Mouse (Mus musculus) MEL (cell line): ENCODE measurements around the gene Btbd11. TPM values are rescaled to one million over a fixed set of nuclear protein-coding genes. Genes with fewer than 3 reads are reported as not detected.

Source experiments
- DNase-seq: peaks from one replicate; pipeline ENCODE4 v3.0.0; 2011; ENCODE audit warnings: low read depth, low spot score
- H3K27ac ChIP-seq: 2 replicates; pipeline ENCODE4 v1.5.1; 2012; ENCODE audit warnings: low read depth, mild to moderate bottlenecking, control low read depth, low read length, moderate library complexity; ENCODE audit not compliant: control insufficient read depth
- H3K27me3 ChIP-seq, 2 experiments: fragments of 150-350 bp in 1 of 2; sonication (generic) in 1 of 2; 2 replicates each; pipeline ENCODE4 v1.6.1; 2012; ENCODE audit warnings: low read length in 2 of 2, mild to moderate bottlenecking in 2 of 2, improper control_type of control experiment in 1 of 2, moderate library complexity in 1 of 2; ENCODE audit not compliant: insufficient read depth in 2 of 2, control insufficient read depth in 1 of 2
- H3K36me3 ChIP-seq, 2 experiments: 2 replicates each; pipeline ENCODE4 v1.6.1; 2012 to 2014; ENCODE audit warnings: low read length in 2 of 2, improper control_type of control experiment in 1 of 2, inconsistent platforms in 1 of 2, mild to moderate bottlenecking in 1 of 2; ENCODE audit not compliant: insufficient read depth in 2 of 2, control insufficient read depth in 1 of 2
- H3K4me1 ChIP-seq, 2 experiments: fragments of 150-350 bp in 1 of 2; sonication (generic) in 1 of 2; 2 replicates each; pipeline ENCODE4 v1.6.1; 2012; ENCODE audit warnings: low read length in 2 of 2, improper control_type of control experiment in 1 of 2, mild to moderate bottlenecking in 1 of 2; ENCODE audit not compliant: insufficient read depth in 2 of 2, control insufficient read depth in 1 of 2
- H3K4me3 ChIP-seq, 2 experiments: fragments of 150-350 bp in 1 of 2; sonication (generic) in 1 of 2; 2 replicates each; pipeline ENCODE4 v1.5.1; 2012; ENCODE audit warnings: low read depth in 2 of 2, low read length in 2 of 2, mild to moderate bottlenecking in 2 of 2, moderate library complexity in 2 of 2, control low read depth in 1 of 2, improper control_type of control experiment in 1 of 2; ENCODE audit not compliant: control insufficient read depth in 1 of 2, insufficient read depth in 1 of 2
- H3K79me2 ChIP-seq: 2 replicates; pipeline ENCODE4 v1.6.1; 2012; ENCODE audit warnings: mild to moderate bottlenecking, low read length, moderate library complexity; ENCODE audit not compliant: control insufficient read depth, poor library complexity, insufficient read depth
- H3K9ac ChIP-seq: 2 replicates; pipeline ENCODE4 v1.6.1; 2012; ENCODE audit warnings: low read depth, mild to moderate bottlenecking, control low read depth, low read length, moderate library complexity; ENCODE audit not compliant: control insufficient read depth, poor library complexity, severe bottlenecking
- H3K9me3 ChIP-seq: fragments of 150-350 bp; sonication (generic); replicated peaks from 2 replicates; pipeline ENCODE4 v1.6.1; 2012; ENCODE audit warnings: mild to moderate bottlenecking, low read length, improper control_type of control experiment, moderate library complexity; ENCODE audit not compliant: insufficient read depth
- CHD1 ChIP-seq: IDR thresholded peaks from 2 replicates; pipeline ENCODE4 v1.6.1; 2012; ENCODE audit warnings: low read depth, mild to moderate bottlenecking, inconsistent platforms, low read length, improper control_type of control experiment
- E2F4 ChIP-seq: IDR thresholded peaks from 2 replicates; pipeline ENCODE4 v1.6.1; 2011; ENCODE audit warnings: low read depth, low read length, improper control_type of control experiment, borderline replicate concordance
- ELF1 ChIP-seq: IDR thresholded peaks from 2 replicates; pipeline ENCODE4 v1.6.1; 2014; ENCODE audit warnings: low read depth, mild to moderate bottlenecking, inconsistent platforms, low read length, improper control_type of control experiment, moderate library complexity
- EP300 ChIP-seq, 2 experiments: IDR thresholded peaks; 2 replicates each; pipeline ENCODE4 v1.6.1; 2011; ENCODE audit warnings: improper control_type of control experiment in 2 of 2, low read length in 2 of 2, low read depth in 1 of 2, mild to moderate bottlenecking in 1 of 2
- GABPA ChIP-seq: IDR thresholded peaks from 2 replicates; pipeline ENCODE4 v1.6.1; 2012; ENCODE audit warnings: low read depth, mild to moderate bottlenecking, inconsistent platforms, low read length, improper control_type of control experiment, moderate library complexity
- GATA1 ChIP-seq: IDR thresholded peaks from 2 replicates; pipeline ENCODE4 v1.6.1; 2011; ENCODE audit warnings: low read depth, low read length, improper control_type of control experiment
- HCFC1 ChIP-seq: IDR thresholded peaks from 2 replicates; pipeline ENCODE4 v1.6.1; 2012; ENCODE audit warnings: low read depth, mild to moderate bottlenecking, inconsistent platforms, low read length, improper control_type of control experiment, moderate library complexity
- JUND ChIP-seq: IDR thresholded peaks from 2 replicates; pipeline ENCODE4 v1.6.1; 2011; ENCODE audit warnings: low read depth, mild to moderate bottlenecking, improper control_type of control experiment, low read length
- MAZ ChIP-seq: IDR thresholded peaks from 2 replicates; pipeline ENCODE4 v1.6.1; 2012; ENCODE audit warnings: low read depth, mild to moderate bottlenecking, inconsistent platforms, low read length, improper control_type of control experiment
- MEF2A ChIP-seq: IDR thresholded peaks from 2 replicates; pipeline ENCODE4 v1.6.1; 2014; ENCODE audit warnings: low read depth, mild to moderate bottlenecking, inconsistent platforms, low read length, improper control_type of control experiment; ENCODE audit not compliant: poor library complexity, insufficient replicate concordance, severe bottlenecking; ENCODE audit errors: extremely low read depth
- MXI1 ChIP-seq: IDR thresholded peaks from 2 replicates; pipeline ENCODE4 v1.6.1; 2011; ENCODE audit warnings: mild to moderate bottlenecking, low read depth, low read length, improper control_type of control experiment
- MYB ChIP-seq: IDR thresholded peaks from 2 replicates; pipeline ENCODE4 v1.6.1; 2011; ENCODE audit warnings: mild to moderate bottlenecking, low read depth, low read length, improper control_type of control experiment
- NRF1 ChIP-seq: IDR thresholded peaks from 2 replicates; pipeline ENCODE4 v1.6.1; 2014; ENCODE audit warnings: low read depth, mild to moderate bottlenecking, inconsistent platforms, low read length, improper control_type of control experiment, moderate library complexity; ENCODE audit not compliant: poor library complexity, insufficient read depth, severe bottlenecking
- POLR2A ChIP-seq, 2 experiments: IDR thresholded peaks; 2 replicates each; pipeline ENCODE4 v1.6.1; 2011 to 2012; ENCODE audit warnings: low read length in 2 of 2, mild to moderate bottlenecking in 2 of 2, control low read depth in 1 of 2, improper control_type of control experiment in 1 of 2, low read depth in 1 of 2, moderate library complexity in 1 of 2; ENCODE audit not compliant: control insufficient read depth in 1 of 2, insufficient read depth in 1 of 2, poor library complexity in 1 of 2
- POLR2AphosphoS2 ChIP-seq: IDR thresholded peaks from 2 replicates; pipeline ENCODE4 v1.6.1; 2011; ENCODE audit warnings: low read length, improper control_type of control experiment
- POLR2AphosphoS5 ChIP-seq: IDR thresholded peaks from 2 replicates; pipeline ENCODE4 v1.6.1; 2012; ENCODE audit warnings: low read depth, borderline replicate concordance, mild to moderate bottlenecking, inconsistent platforms, low read length, moderate library complexity, mixed read lengths
- RCOR1 ChIP-seq: IDR thresholded peaks from 2 replicates; pipeline ENCODE4 v1.6.1; 2012; ENCODE audit warnings: low read depth, mild to moderate bottlenecking, inconsistent platforms, low read length, improper control_type of control experiment
- SIN3A ChIP-seq: IDR thresholded peaks from 2 replicates; pipeline ENCODE4 v1.6.1; 2012; ENCODE audit warnings: low read length, improper control_type of control experiment, inconsistent platforms
- SMC3 ChIP-seq: IDR thresholded peaks from 2 replicates; pipeline ENCODE4 v1.6.1; 2011; ENCODE audit warnings: low read depth, low read length, improper control_type of control experiment
- TAL1 ChIP-seq: IDR thresholded peaks from 2 replicates; pipeline ENCODE4 v1.6.1; 2012; ENCODE audit warnings: mild to moderate bottlenecking, inconsistent platforms, low read length, moderate library complexity, mixed read lengths
- TBP ChIP-seq: IDR thresholded peaks from 2 replicates; pipeline ENCODE4 v1.8.0; 2011; ENCODE audit warnings: low read depth, low read length, improper control_type of control experiment
- TCF12 ChIP-seq: IDR thresholded peaks from 2 replicates; pipeline ENCODE4 v1.6.1; 2014; ENCODE audit warnings: low read depth, mild to moderate bottlenecking, inconsistent platforms, low read length, improper control_type of control experiment, moderate library complexity
- UBTF ChIP-seq: IDR thresholded peaks from 2 replicates; pipeline ENCODE4 v1.6.1; 2012; ENCODE audit warnings: low read depth, mild to moderate bottlenecking, inconsistent platforms, low read length, improper control_type of control experiment, moderate library complexity, borderline replicate concordance; ENCODE audit not compliant: insufficient read depth
- USF1 ChIP-seq: IDR thresholded peaks from 2 replicates; pipeline ENCODE4 v1.6.1; 2014; ENCODE audit warnings: low read depth, mild to moderate bottlenecking, inconsistent platforms, low read length, improper control_type of control experiment, moderate library complexity
- ZC3H11A ChIP-seq: IDR thresholded peaks from 2 replicates; pipeline ENCODE4 v1.6.1; 2012; ENCODE audit warnings: low read depth, mild to moderate bottlenecking, inconsistent platforms, low read length, improper control_type of control experiment
- ZKSCAN1 ChIP-seq: IDR thresholded peaks from 2 replicates; pipeline ENCODE4 v1.6.1; 2012; ENCODE audit warnings: low read depth, mild to moderate bottlenecking, inconsistent platforms, low read length, improper control_type of control experiment, moderate library complexity
- ZMIZ1 ChIP-seq: IDR thresholded peaks from 2 replicates; pipeline ENCODE4 v1.6.1; 2012; ENCODE audit warnings: low read depth, mild to moderate bottlenecking, inconsistent platforms, low read length, improper control_type of control experiment, moderate library complexity
- ZNF384 ChIP-seq: IDR thresholded peaks from 2 replicates; pipeline ENCODE4 v1.6.1; 2012; ENCODE audit warnings: low read depth, mild to moderate bottlenecking, inconsistent platforms, low read length, improper control_type of control experiment
- polyA plus RNA-seq, 2 experiments: library from polyadenylated mRNA; stranded (reverse) in 1 of 2; unstranded in 1 of 2; fragments of >175 nt in 1 of 2; fragments of >200 nt in 1 of 2; gene quantifications; 2 replicates each; pipeline versions ENCODE4 v1.2.1 to v1.2.4; 2012; ENCODE audit warnings: low replicate concordance in 2 of 2, low read depth in 1 of 2; ENCODE audit not compliant: insufficient read length in 2 of 2, insufficient read depth in 1 of 2, missing spikeins in 1 of 2
- total RNA-seq: library from RNA; depleted of rRNA; stranded (reverse); fragments of 300-350 nt; gene quantifications from 2 replicates; pipeline ENCODE4 v1.2.3, GENCODE M21; 2012

Btbd11 gene
- total and polyA plus RNA-seq, 3 experiments: not detected

GRCm38 (mm10) chr10:85621067-85621466 is 234.5 kb downstream of the Btbd11 start:
- no peaks in the 10 kb centered on the region for H3K9me3 ChIP-seq
- no peaks in the 10 kb centered on the region for H3K36me3 ChIP-seq
- no peak overlapping the region for H3K9ac ChIP-seq
- H3K4me1 ChIP-seq: no peaks in the 10 kb centered on the region
- no peaks in the 10 kb centered on the region for H3K79me2 ChIP-seq
- no peak for DNase-seq
- no peak overlapping the region for H3K27ac ChIP-seq
- no peak overlapping the region for H3K4me3 ChIP-seq
- TF ChIP-seq MEF2A: no peak
- TF ChIP-seq ZMIZ1: no peak
- TF ChIP-seq CHD1: no peak
- no peak for TF ChIP-seq EP300 (IDR thresholded peaks at IDR 0.05; ENCODE audit: low read depth in 1 of 2, low read length in 2 of 2)
- TF ChIP-seq TAL1: no peak
- no peak for TF ChIP-seq MYB
- no peak for TF ChIP-seq SMC3
- no peak for TF ChIP-seq ELF1
- TF ChIP-seq ZNF384: no peak
- TF ChIP-seq GABPA: no peak
- no peak for TF ChIP-seq RCOR1
- TF ChIP-seq TCF12: no peak
- no peak for TF ChIP-seq POLR2A (IDR thresholded peaks at IDR 0.05; ENCODE audit: control insufficient read depth in 1 of 2, insufficient read depth in 1 of 2, low read depth in 1 of 2, low read length in 2 of 2, poor library complexity in 1 of 2)
- no peak for TF ChIP-seq POLR2AphosphoS2
- TF ChIP-seq NRF1: no peak
- TF ChIP-seq POLR2AphosphoS5: no peak
- H3K27me3 ChIP-seq: no peaks in the 10 kb centered on the region

GRCm38 (mm10) chr10:85624504-85625169 is 238.0 kb downstream of the Btbd11 start:
- TF ChIP-seq ZKSCAN1 (no peak), ZC3H11A (no peak), E2F4 (no peak), TAL1 (no peak), GATA1 (no peak), MEF2A (no peak), MAZ (no peak), POLR2A (IDR thresholded peaks at IDR 0.05; ENCODE audit: control insufficient read depth in 1 of 2, insufficient read depth in 1 of 2, low read depth in 1 of 2, low read length in 2 of 2, poor library complexity in 1 of 2) (no peak), UBTF (no peak), POLR2AphosphoS2 (no peak), TCF12 (no peak), ZMIZ1 (no peak), JUND (no peak), ELF1 (no peak), TBP (no peak), USF1 (no peak), MXI1 (no peak), HCFC1 (no peak), SIN3A (no peak), RCOR1 (no peak)
- no peak overlapping the region for H3K4me3 ChIP-seq
- no peaks in the 10 kb centered on the region for H3K27me3 ChIP-seq
- H3K27ac ChIP-seq: no peak overlapping the region
- H3K36me3 ChIP-seq: no peaks in the 10 kb centered on the region
- no peaks in the 10 kb centered on the region for H3K4me1 ChIP-seq
- no peak overlapping the region for H3K9ac ChIP-seq
- no peaks in the 10 kb centered on the region for H3K79me2 ChIP-seq
- no peak for DNase-seq
- H3K9me3 ChIP-seq: no peaks in the 10 kb centered on the region
